9 mouse cellular contexts compared by ENCODE assay signal in genomic region chr7:144217192-144217591, GRCm38 (mm10).
DNase-seq lines count a peak whose midpoint lies in the region; ATAC-seq and TF ChIP-seq lines count a peak whose summit lies in the region.
"Had no signal": no experiment of that assay in that cellular context is flagged by ENCODE, and none has a peak within 500 bp of the region (broad histone marks: within the 10 kb centered on the region; RNA-seq: fewer than 3 reads in every experiment).

No protein-coding gene starts in this region.

- no peaks in the 10 kb centered on the region for H3K27me3 ChIP-seq in heart, embryonic 11.5 days (ENCODE audit: control insufficient read depth, insufficient read depth, low read length)
- H3K27me3 ChIP-seq in midbrain, embryonic 12.5 days, result no peaks in the 10 kb centered on the region; the same call in 1 of the 2 replicates
- H3K27me3 ChIP-seq in stomach, embryonic 14.5 days (ENCODE audit: control insufficient read depth, insufficient read depth, low read length), result no peaks in the 10 kb centered on the region

- peak; percentile 98 for TF ChIP-seq CTCF in layer of hippocampus, adult 2 months (conservative IDR thresholded peaks at IDR 0.05)

- DNase-seq in heart, adult 9 months (ENCODE audit: low spot score in 2 of 2), result peak; percentile 38 to 40
- peak; percentile 80 for DNase-seq in adrenal gland, postnatal 10 days
- peak; percentile 46 for DNase-seq in embryo, embryonic 11.5 days (ENCODE audit: low read depth, low spot score)
- DNase-seq in layer of hippocampus, adult 2 months (ENCODE audit: low spot score in 2 of 2), result peak; percentile 69 to 81

- ATAC-seq in heart, embryonic 11.5 days (replicated peaks; ENCODE audit: insufficient number of reproducible peaks, low FRiP score, low TSS enrichment), result no peak
- ATAC-seq in granulocyte monocyte progenitor cell, adult 5-6 weeks (replicated peaks; ENCODE audit: poor library complexity, severe bottlenecking), result peak; percentile 72
- peak; percentile 27; the same call in 1 of the 2 replicates for ATAC-seq in midbrain, embryonic 12.5 days (ENCODE audit: low FRiP score, low read depth)
- 0 out of 2 replicates have a peak, but pooled peaks have one; percentile 14 for ATAC-seq in stomach, embryonic 14.5 days (ENCODE audit: insufficient number of reproducible peaks, insufficient read depth, low FRiP score, low read depth)

- H3K4me3 ChIP-seq in heart, embryonic 11.5 days (ENCODE audit: low read depth, low read length), result no peak overlapping the region
- no peak overlapping the region for H3K4me3 ChIP-seq in layer of hippocampus, adult 2 months
- H3K4me3 ChIP-seq in midbrain, embryonic 12.5 days, result no peak overlapping the region
- no peak overlapping the region for H3K4me3 ChIP-seq in stomach, embryonic 14.5 days (ENCODE audit: low read depth, low read length)
- H3K4me3 ChIP-seq: megakaryocyte, embryonic 14.5 days had no signal

- no peaks in the 10 kb centered on the region for H3K9me3 ChIP-seq in heart, embryonic 11.5 days (replicated peaks; ENCODE audit: control insufficient read depth, low read length)
- H3K9me3 ChIP-seq in midbrain, embryonic 12.5 days, result no peaks in the 10 kb centered on the region
- H3K9me3 ChIP-seq in stomach, embryonic 14.5 days (ENCODE audit: control insufficient read depth, low read depth, low read length), result no peaks in the 10 kb centered on the region

- H3K27ac ChIP-seq in heart, embryonic 11.5 days (ENCODE audit: low read depth, low read length), result no peak overlapping the region
- H3K27ac ChIP-seq in layer of hippocampus, adult 2 months, result no peak overlapping the region
- no peak overlapping the region for H3K27ac ChIP-seq in midbrain, embryonic 12.5 days (replicated peaks)
- H3K27ac ChIP-seq in stomach, embryonic 14.5 days (ENCODE audit: low read length), result no peak overlapping the region

- H3K9ac ChIP-seq in heart, embryonic 11.5 days (ENCODE audit: low read depth, low read length), result no peak overlapping the region
- H3K9ac ChIP-seq in midbrain, embryonic 12.5 days (replicated peaks), result no peak overlapping the region
- H3K9ac ChIP-seq in stomach, embryonic 14.5 days (replicated peaks; ENCODE audit: low read depth, low read length), result no peak overlapping the region

- H3K4me1 ChIP-seq in heart, embryonic 11.5 days (ENCODE audit: control insufficient read depth, insufficient read depth, low read length), result no peaks in the 10 kb centered on the region
- H3K4me1 ChIP-seq in midbrain, embryonic 12.5 days, result no peaks in the 10 kb centered on the region
- no peaks in the 10 kb centered on the region for H3K4me1 ChIP-seq in stomach, embryonic 14.5 days (ENCODE audit: control insufficient read depth, insufficient read depth, low read length)
- H3K4me1 ChIP-seq: megakaryocyte, embryonic 14.5 days had no signal

- 5% methylated on average over 3 of the region's 3 CpGs for whole genome bisulfite sequencing in heart, embryonic 11.5 days (ENCODE audit: insufficient replicate concordance)
- WGBS in midbrain, embryonic 12.5 days, result 1% methylated on average over 3 of the region's 3 CpGs
- 2% methylated on average over 3 of the region's 3 CpGs for WGBS in stomach, embryonic 14.5 days

- H3K4me2 ChIP-seq in heart, embryonic 11.5 days, result no peak overlapping the region
- no peak overlapping the region for H3K4me2 ChIP-seq in midbrain, embryonic 12.5 days (replicated peaks)
- H3K4me2 ChIP-seq in stomach, embryonic 14.5 days (replicated peaks; ENCODE audit: low read depth, low read length), result no peak overlapping the region

- H3K36me3 ChIP-seq in heart, embryonic 11.5 days (ENCODE audit: control insufficient read depth, insufficient read depth, low read length), result no peaks in the 10 kb centered on the region
- H3K36me3 ChIP-seq in midbrain, embryonic 12.5 days, result no peaks in the 10 kb centered on the region
- no peaks in the 10 kb centered on the region for H3K36me3 ChIP-seq in stomach, embryonic 14.5 days (ENCODE audit: control insufficient read depth, insufficient read depth, low read length)
